Mouse (Mus musculus) CD4-positive helper T cell, adult 2 months (primary cell): ENCODE measurements at regions not wholly inside any gene's neighbourhood (a gene's known extent, or its start where the extent isn't known, plus 50 kb on each side); places are given as distances from the start of the nearest gene placed in this dataset.

Experiments
- DNase-seq: peaks from one replicate; pipeline ENCODE4 v3.0.0-alpha.2; 2012; ENCODE audit warnings: low read depth, missing footprints, low spot score

DNA sequence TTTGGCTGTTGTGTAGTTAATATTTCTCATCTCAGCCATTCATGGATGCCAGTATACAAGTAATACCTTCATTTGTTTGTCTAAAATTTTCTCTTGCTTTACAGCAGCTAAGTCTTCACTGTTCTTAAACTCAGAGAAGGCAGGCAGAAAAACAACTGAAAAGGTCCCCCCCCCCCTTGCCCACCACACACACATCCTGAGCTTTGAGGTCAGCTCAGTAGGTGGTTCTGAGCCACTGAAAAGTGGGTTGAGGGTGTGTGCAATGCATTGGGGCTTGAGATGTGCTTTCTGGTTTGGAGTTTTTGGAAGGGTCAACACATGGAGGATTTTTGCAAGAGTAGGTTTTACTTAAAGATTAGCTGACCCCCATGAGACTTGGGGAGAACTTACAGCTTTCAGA lies 136.1 kb upstream of the Slco3a1 start:
- DNase-seq: peak; percentile 67

DNA sequence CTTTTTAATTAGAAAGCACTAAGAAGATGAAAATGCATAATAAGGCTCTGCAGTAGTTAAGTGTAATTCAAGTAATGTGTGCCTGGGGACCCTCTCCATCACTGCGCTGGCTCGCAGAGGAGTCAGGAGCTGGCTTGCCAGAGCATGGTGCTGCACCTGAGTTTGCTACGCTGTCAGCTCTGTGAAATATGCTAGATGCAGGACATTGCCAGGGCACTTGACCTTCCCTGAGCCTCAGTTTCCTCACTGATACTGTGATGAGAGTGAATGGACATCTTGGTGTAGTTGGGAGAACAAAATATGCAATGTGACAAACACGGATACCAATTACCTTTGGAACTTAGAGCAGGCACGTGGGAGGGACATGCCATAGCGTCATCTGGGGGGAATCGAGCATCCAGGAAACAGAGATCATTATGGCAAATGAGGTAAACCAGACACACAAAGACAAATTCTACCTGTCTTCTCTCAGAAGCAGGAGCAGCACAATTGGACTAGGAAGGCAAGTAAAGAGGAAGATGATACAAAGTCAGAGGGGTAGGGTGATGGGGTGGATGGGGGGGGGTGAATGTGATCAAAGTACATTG lies 133.6 kb upstream of the Slco3a1 start:
- no peak for DNase-seq

DNA sequence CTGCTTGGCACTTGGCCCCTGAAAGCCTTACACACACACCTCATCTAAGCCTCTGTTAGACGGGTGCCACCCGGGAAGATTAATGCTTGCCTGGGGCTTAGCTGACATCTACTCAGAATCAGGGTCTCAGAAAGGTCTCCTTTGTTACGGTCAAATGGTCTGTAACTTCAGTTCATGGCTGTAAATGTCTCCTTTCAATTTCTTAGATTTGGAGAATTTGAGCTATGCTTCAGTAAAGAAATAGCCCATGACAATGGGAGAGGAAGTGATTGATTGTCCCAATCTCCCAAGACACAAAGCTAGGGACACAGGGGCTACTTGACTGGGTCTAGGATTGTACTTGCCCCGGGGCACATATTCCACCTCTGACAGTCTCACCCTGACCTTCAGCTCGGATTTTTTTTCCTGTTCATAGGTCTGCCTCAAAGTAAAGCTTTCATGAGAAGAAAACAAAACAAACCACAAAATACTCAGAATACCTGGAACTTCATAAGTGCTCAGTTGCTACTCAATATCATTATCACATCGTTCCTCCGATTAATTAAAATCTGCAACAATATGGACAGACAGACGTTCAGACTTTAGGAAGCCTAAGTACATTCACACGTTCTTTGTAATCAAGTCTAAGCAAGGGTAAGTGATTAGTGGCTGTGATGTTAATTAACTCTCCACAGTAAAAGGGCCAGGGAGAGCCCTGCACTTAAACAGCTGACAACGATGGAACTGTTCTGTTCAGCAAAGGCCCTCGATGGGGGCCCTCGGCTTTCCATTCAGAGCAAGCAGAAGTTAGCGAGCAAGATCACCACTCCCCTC lies 132.9 kb upstream of the Slco3a1 start:
- no peak for DNase-seq

DNA sequence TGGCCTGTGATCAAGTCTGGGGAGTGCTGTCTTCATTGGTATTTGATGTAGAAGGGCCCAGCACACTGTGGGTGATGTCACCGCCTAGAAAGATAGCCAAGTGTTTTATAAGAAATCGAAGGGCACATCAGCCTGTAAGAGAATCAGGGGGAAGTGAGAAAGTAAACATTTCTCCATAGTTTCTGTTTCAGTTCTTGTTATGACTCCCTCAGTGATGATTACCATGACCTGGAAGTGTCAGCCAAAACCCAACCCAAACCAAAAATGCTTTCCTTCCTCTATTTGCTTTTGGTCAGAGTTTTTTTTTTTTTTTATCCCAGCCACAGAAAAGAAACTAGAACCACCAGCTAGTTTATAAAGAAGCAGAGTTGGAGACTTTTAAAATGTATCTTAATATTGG lies 129.4 kb upstream of the Slco3a1 start:
- peak; percentile 57 for DNase-seq

DNA sequence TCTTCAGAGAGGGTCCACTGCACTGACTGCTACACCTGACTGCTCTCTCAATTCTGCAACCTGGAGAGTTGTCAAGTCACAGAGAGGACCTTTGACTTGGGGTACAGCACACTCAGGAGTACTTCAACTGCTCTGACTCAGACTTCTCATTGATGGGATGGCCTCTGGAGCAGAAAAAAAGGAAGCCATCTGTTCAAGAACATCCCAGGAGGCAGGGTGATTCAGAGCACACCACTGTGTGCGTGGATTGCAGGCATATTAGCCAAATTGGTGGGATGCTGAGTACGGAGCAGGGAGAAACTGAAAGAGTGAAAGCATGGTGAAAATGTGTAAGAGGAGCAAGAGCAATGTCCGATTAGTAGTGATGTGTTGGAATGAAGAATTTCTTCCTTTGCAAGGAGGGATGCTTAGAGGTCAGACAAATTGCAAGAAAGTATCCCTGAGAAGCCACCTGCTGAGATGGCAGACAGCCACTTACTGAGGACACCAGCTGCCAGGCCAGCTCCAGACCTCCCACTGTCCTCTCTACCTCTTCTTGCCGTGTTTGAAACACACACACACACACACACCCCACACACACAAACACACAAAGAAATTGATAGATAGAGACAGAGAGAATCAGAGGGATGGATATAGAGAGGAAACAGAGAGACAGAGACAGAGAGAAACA lies 119.2 kb upstream of the Slco3a1 start:
- DNase-seq: no peak

DNA sequence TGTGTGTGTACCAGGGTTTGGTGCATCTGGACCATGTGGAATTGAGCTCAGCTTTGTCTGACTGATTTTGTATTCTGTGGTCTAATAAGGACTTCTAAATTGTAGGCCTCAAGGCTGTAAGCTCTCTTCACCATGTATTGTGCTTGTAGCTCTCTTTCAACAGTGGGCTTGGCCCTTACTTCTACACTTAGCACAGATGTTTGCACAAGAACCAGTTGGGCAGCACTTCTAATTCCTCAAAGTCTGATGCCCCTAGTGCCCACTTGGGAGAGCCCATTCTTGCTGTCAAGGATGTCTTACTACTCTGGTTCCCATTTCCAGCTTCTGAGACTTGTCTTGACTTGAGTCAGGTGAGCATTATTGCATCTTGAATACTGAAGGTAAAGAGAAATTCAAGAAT lies 114.5 kb upstream of the Slco3a1 start:
- no peak for DNase-seq

DNA sequence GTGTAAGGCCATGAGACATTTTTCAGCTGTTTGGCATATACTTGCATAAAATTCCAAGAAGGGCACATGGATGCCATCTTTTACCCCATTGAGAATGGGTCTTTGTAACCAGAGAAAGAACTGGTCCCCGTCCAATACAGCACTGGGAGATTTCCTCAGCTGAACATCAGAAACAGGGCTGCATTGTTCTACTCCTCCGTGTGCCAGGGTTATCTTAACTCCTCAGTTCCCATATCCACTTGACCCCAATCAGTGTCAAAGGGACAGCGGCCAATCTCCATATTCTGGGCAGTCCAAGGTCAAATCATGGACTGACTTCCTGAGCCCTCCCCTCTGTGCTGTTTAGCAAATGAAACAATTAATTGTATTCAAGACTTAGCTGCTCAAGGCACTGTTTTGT lies 112.5 kb upstream of the Slco3a1 start:
- no peak for DNase-seq

DNA sequence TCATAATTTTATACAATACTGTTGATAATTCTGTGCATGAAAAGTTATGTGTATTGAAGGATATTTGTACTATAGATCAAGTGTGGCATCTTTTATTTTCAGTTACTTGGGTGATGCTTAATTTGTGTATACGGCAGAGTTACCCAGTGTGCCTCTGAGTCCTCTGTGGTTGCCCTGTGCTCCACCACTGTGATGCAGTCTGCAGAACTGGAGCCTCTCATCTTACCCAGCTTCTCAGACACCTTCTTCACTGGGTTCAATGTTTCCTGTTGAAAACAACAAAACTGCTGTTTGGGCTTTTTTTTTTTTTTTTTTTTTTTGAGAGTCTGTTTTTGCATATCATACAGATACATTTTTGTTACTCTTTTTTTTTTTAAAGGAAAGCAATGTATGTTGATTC lies 109.2 kb upstream of the Slco3a1 start:
- peak; percentile 59 for DNase-seq

DNA sequence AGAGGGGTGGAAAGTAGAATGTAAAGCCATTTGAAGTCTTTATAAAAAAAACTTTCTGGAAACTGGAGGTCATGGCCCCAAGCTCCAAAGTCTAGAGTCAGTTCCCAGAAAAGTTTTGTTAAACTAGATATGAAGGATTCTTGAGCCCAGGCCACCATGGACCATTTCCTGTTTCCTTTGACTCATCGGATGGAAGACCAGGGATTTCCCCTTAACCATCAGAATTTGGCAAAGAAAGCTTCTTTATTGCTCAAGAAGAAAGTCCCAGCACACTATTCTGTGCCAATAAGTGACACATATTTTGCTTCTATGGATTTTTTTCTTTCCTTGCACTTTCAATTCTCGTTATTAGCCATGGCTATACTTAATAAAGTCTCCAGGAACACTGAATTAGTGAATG lies 92.7 kb upstream of the Slco3a1 start:
- peak; percentile 7 for DNase-seq

DNA sequence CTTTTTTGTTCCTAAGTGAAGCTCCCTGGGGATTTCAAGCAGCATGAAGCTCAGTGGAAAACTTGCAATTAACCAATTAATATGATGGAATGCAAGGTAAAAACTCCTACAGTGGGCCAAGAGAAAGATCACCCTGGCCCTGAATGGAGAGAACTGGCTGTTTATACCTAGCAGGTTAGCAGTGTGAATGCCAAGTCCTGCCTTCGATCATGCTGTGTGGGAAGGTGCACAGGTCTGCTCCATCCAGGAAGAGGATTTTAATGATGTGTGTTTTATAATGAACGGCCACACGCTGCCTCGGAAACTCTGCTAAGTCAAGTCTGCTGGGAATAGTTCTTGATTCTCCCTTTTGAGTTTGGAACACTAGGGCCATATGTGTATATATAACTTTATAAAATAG lies 85.6 kb upstream of the Slco3a1 start:
- no peak for DNase-seq

DNA sequence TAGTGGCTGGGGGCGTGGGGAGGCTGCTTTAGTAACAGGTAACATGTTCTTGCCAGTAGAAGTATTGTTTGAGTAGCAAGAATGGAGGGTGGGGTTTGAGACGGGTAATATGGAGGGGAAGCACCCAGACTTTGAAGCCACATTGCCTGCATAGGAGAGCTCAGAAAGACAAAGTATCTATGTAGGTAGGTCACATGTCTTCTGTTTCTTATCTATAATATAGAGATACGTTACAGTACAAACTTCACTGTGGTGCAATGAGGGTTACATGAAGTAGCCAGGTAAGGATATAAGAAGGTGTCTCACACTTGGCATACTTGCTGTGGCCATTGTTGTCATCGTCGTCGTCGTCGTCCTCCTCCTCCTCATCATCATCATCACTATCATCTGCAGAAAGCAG lies 77.6 kb upstream of the Slco3a1 start:
- no peak for DNase-seq

DNA sequence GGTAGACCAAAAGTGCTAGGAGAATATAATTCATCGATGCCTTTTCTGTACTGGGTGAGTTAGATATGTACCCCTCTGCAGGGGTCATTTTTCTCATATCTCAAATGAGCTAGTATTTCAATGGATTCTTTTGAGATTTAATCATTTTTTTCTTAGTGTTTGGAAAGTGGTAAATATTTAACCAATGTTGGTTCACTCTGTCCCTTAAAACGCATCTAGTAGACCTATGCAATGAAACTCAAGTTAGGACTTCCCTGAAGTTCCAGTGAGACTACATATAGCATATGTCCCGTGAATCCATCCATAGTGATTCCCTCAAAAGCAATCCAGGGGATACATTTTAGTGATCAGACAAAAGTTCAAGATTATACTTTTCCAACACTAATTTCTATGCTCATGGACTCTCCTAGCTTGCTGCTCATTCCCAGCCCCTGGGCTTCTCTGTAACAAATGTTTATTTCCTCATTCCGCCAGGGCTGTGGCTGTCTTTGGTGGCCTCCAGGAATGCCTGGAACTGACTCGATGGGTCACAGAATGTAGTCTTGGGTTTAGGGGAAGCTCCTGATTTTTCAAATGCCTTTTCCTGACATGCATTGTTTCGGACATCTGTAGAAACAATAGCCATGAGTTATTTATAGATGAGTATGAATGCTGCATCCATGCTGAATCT lies 74.4 kb upstream of the Slco3a1 start:
- no peak for DNase-seq
